13 mouse cellular contexts compared by ENCODE assay signal in genomic region chr9:63147786-63148409, GRCm38 (mm10). TPM values are rescaled to one million over a fixed set of nuclear protein-coding genes. Genes with fewer than 3 reads are reported as not detected.
DNase-seq lines count a peak whose midpoint lies in the region; ATAC-seq and TF ChIP-seq lines count a peak whose summit lies in the region.
"Had no signal": no experiment of that assay in that cellular context is flagged by ENCODE, and none has a peak within 500 bp of the region (broad histone marks: within the 10 kb centered on the region; RNA-seq: fewer than 3 reads in every experiment).

No protein-coding gene starts in this region.

- H3K27me3 ChIP-seq in heart, embryonic 13.5 days (replicated peaks) = peaks cover 100% of the 10 kb centered on the region
- H3K27me3 ChIP-seq in heart, embryonic 12.5 days (replicated peaks) = peaks cover 100% of the 10 kb centered on the region
- peaks cover 100% of the 10 kb centered on the region for H3K27me3 ChIP-seq in embryonic facial prominence, embryonic 14.5 days (replicated peaks; ENCODE audit: control insufficient read depth, insufficient read depth, low read length)
- H3K27me3 ChIP-seq in hindbrain, postnatal 0 days (ENCODE audit: insufficient read depth, low read length) = peaks cover 83% of the 10 kb centered on the region
- peaks cover 100% of the 10 kb centered on the region for H3K27me3 ChIP-seq in neural tube, embryonic 12.5 days (replicated peaks)

- H3K4me3 ChIP-seq in heart, embryonic 13.5 days = peak overlapping the region; percentile 54; the same call in 1 of the 2 replicates
- H3K4me3 ChIP-seq in heart, embryonic 12.5 days = no peak overlapping the region
- H3K4me3 ChIP-seq in embryonic facial prominence, embryonic 14.5 days (ENCODE audit: low read depth, low read length) = 0 out of 2 replicates have a peak overlapping the region, but pooled peaks have one; percentile 50
- peak overlapping the region; percentile 45 for H3K4me3 ChIP-seq in hindbrain, postnatal 0 days (ENCODE audit: low read length)
- H3K4me3 ChIP-seq in neural tube, embryonic 12.5 days = peak overlapping the region; percentile 58
- H3K4me3 ChIP-seq: myocyte had no signal

- no peak for TF ChIP-seq CTCF in hindbrain, postnatal 0 days (IDR thresholded peaks at IDR 0.05; ENCODE audit: low read depth)

- H3K9ac ChIP-seq in heart, embryonic 13.5 days = no peak overlapping the region
- H3K9ac ChIP-seq in heart, embryonic 12.5 days = no peak overlapping the region
- no peak overlapping the region for H3K9ac ChIP-seq in embryonic facial prominence, embryonic 14.5 days (ENCODE audit: low read depth, low read length)
- H3K9ac ChIP-seq in hindbrain, postnatal 0 days (replicated peaks; ENCODE audit: low read length) = peak overlapping the region; percentile 48; the same call in 1 of the 2 replicates
- peak overlapping the region; percentile 77 for H3K9ac ChIP-seq in neural tube, embryonic 12.5 days
- H3K9ac ChIP-seq: liver, postnatal 0 days had no signal

- H3K4me1 ChIP-seq in heart, embryonic 13.5 days = peaks cover 67% of the 10 kb centered on the region
- peaks cover 54% of the 10 kb centered on the region for H3K4me1 ChIP-seq in heart, embryonic 12.5 days (replicated peaks)
- peaks cover 12% of the 10 kb centered on the region; the same call in 1 of the 2 replicates for H3K4me1 ChIP-seq in embryonic facial prominence, embryonic 14.5 days (ENCODE audit: control insufficient read depth, insufficient read depth, low read length)
- peaks cover 3% of the 10 kb centered on the region; the same call in 1 of the 2 replicates for H3K4me1 ChIP-seq in hindbrain, postnatal 0 days (ENCODE audit: insufficient read depth, low read length)
- H3K4me1 ChIP-seq in neural tube, embryonic 12.5 days = peaks cover 56% of the 10 kb centered on the region

- no peak overlapping the region for H3K27ac ChIP-seq in heart, embryonic 13.5 days (replicated peaks)
- no peak overlapping the region for H3K27ac ChIP-seq in heart, embryonic 12.5 days (ENCODE audit: poor library complexity, severe bottlenecking)
- no peak overlapping the region for H3K27ac ChIP-seq in embryonic facial prominence, embryonic 14.5 days (replicated peaks; ENCODE audit: low read depth, low read length)
- H3K27ac ChIP-seq in hindbrain, postnatal 0 days = no peak overlapping the region
- H3K27ac ChIP-seq in neural tube, embryonic 12.5 days = peak overlapping the region; percentile 79; the same call in 1 of the 2 replicates

- no peak for ATAC-seq in heart, embryonic 13.5 days (ENCODE audit: extremely low read depth, insufficient number of reproducible peaks, low FRiP score, low TSS enrichment)
- no peak for ATAC-seq in heart, embryonic 12.5 days (ENCODE audit: insufficient number of reproducible peaks, low FRiP score)
- ATAC-seq in embryonic facial prominence, embryonic 14.5 days (ENCODE audit: low read depth) = no peak
- ATAC-seq in hindbrain, postnatal 0 days = no peak
- no peak for ATAC-seq in neural tube, embryonic 12.5 days (ENCODE audit: low FRiP score, low read depth)
- ATAC-seq: liver, postnatal 0 days had no signal

- H3K4me2 ChIP-seq in heart, embryonic 13.5 days = peak overlapping the region; percentile 76
- H3K4me2 ChIP-seq in heart, embryonic 12.5 days = no peak overlapping the region
- no peak overlapping the region for H3K4me2 ChIP-seq in embryonic facial prominence, embryonic 14.5 days (ENCODE audit: low read depth, low read length)
- H3K4me2 ChIP-seq in hindbrain, postnatal 0 days (ENCODE audit: low read depth, low read length) = peak overlapping the region; percentile 61
- peak overlapping the region; percentile 76 for H3K4me2 ChIP-seq in neural tube, embryonic 12.5 days (replicated peaks)

- H3K9me3 ChIP-seq in heart, embryonic 13.5 days = no peaks in the 10 kb centered on the region
- H3K9me3 ChIP-seq in heart, embryonic 12.5 days (replicated peaks) = no peaks in the 10 kb centered on the region
- H3K9me3 ChIP-seq in embryonic facial prominence, embryonic 14.5 days (ENCODE audit: control insufficient read depth, low read length) = no peaks in the 10 kb centered on the region
- no peaks in the 10 kb centered on the region for H3K9me3 ChIP-seq in hindbrain, postnatal 0 days (ENCODE audit: low read length)
- H3K9me3 ChIP-seq in neural tube, embryonic 12.5 days = no peaks in the 10 kb centered on the region

- no peaks in the 10 kb centered on the region for H3K36me3 ChIP-seq in heart, embryonic 13.5 days
- no peaks in the 10 kb centered on the region for H3K36me3 ChIP-seq in heart, embryonic 12.5 days
- H3K36me3 ChIP-seq in embryonic facial prominence, embryonic 14.5 days (ENCODE audit: control insufficient read depth, insufficient read depth, low read length) = no peaks in the 10 kb centered on the region
- H3K36me3 ChIP-seq in hindbrain, postnatal 0 days (ENCODE audit: insufficient read depth, low read length) = no peaks in the 10 kb centered on the region
- H3K36me3 ChIP-seq in neural tube, embryonic 12.5 days = no peaks in the 10 kb centered on the region

- 3% methylated on average over 14 of the region's 14 CpGs for WGBS in heart, embryonic 13.5 days
- WGBS in heart, embryonic 12.5 days = 1% methylated on average over 14 of the region's 14 CpGs
- WGBS in embryonic facial prominence, embryonic 14.5 days = 2% methylated on average over 14 of the region's 14 CpGs
- WGBS in hindbrain, postnatal 0 days = 2% methylated on average over 14 of the region's 14 CpGs
- WGBS in neural tube, embryonic 12.5 days = under 1% methylated on average over 14 of the region's 14 CpGs

- DNase-seq in embryonic facial prominence, embryonic 14.5 days (ENCODE audit: low spot score) = no peak
- peak; percentile 13 for DNase-seq in hindbrain, postnatal 0 days (ENCODE audit: low spot score)
- DNase-seq in right cerebral cortex, adult 2 months (ENCODE audit: low spot score in 2 of 2) = no peak
- DNase-seq in ovary, adult 18-20 months (ENCODE audit: low spot score) = no peak
- DNase-seq in gastrocnemius, adult 8-10 months (ENCODE audit: low spot score in 2 of 2) = no peak
- DNase-seq: kidney, adult 11 months; layer of hippocampus, postnatal 36 days; liver, postnatal 0 days; thymus, adult 2 months had no signal

RNA-seq across cellular contexts. Expression of gene Skor1, which starts 0.9 kb away (rescaled TPM):
- not detected in 2 replicates for polyA plus RNA-seq in heart, embryonic 13.5 days (2015; fragmentation: Nextera tagmentation; extraction: Ambion mirVana)
- not detected in 2 replicates for polyA plus RNA-seq in heart, embryonic 12.5 days (2016; fragmentation: Nextera tagmentation; extraction: Ambion mirVana)
- 0.04 TPM in 1 of 2 replicates, not detected in the other for polyA plus RNA-seq in embryonic facial prominence, embryonic 14.5 days (2014; fragmentation: Nextera tagmentation; extraction: Ambion mirVana)
- total RNA-seq in hindbrain, postnatal 0 days (2014; rRNA removed) = 36.3 and 38.5 TPM in 2 replicates
- polyA plus RNA-seq in hindbrain, postnatal 0 days (2015; fragmentation: Nextera tagmentation; extraction: Ambion mirVana) = 9.2 TPM in 2 replicates
- 39.1 and 47.0 TPM in 2 replicates for polyA plus RNA-seq in neural tube, embryonic 12.5 days (2016; fragmentation: Nextera tagmentation; extraction: Ambion mirVana)
- total RNA-seq in gastrocnemius, adult 8-10 months (2022) = under 1 TPM in 3 of 4 experiments, not detected in 1; 0.07 to 0.13 (median 0.10) TPM
- polyA plus RNA-seq: liver, postnatal 0 days had no signal

Comparison
In these comparisons a context has a peak if more than half of its experiments do, and no peak if none do; other contexts are left out.
1. H3K4me2 ChIP-seq: peak in heart, embryonic 13.5 days (single experiment), hindbrain, postnatal 0 days (single experiment) and neural tube, embryonic 12.5 days (single experiment); none in heart, embryonic 12.5 days (single experiment) and embryonic facial prominence, embryonic 14.5 days (single experiment).
2. H3K9ac ChIP-seq: peak in hindbrain, postnatal 0 days (single experiment) and neural tube, embryonic 12.5 days (single experiment); none in heart, embryonic 13.5 days (single experiment), heart, embryonic 12.5 days (single experiment) and embryonic facial prominence, embryonic 14.5 days (single experiment).